In genomic region chr13:59056859-59057258, GRCm38 (mm10) we compare ENCODE assay signal across 12 mouse cellular contexts.
DNase-seq lines count a peak whose midpoint lies in the region.
"Had no signal": no experiment of that assay in that cellular context is flagged by ENCODE, and none has a peak within 500 bp of the region (broad histone marks: within the 10 kb centered on the region; RNA-seq: fewer than 3 reads in every experiment).

No protein-coding gene starts in this region.

- peak; percentile 86 for DNase-seq in kidney, adult 9 months
- DNase-seq in kidney, adult 18-20 months, result no peak
- DNase-seq in cerebellum, adult 18-20 months, result peak; percentile 31 to 38
- DNase-seq in cerebellum, adult 9-11 months, result peak; percentile 63
- peak; percentile 39 for DNase-seq in skeletal muscle tissue, adult 2 months (ENCODE audit: low read depth, low spot score)
- DNase-seq in liver, result no peak
- DNase-seq in spleen, adult 12 weeks (ENCODE audit: low spot score), result no peak
- DNase-seq: kidney, postnatal 14 days; layer of hippocampus, adult 9-11 months; lung, postnatal 10 days; right cerebral cortex, postnatal 25 days; thymus, adult 18-20 months had no signal

Comparison
In these comparisons a context has a peak if more than half of its experiments do, and no peak if none do; other contexts are left out.
1. DNase-seq: peak in kidney, adult 9 months (single experiment), cerebellum, adult 18-20 months (2 of 2), cerebellum, adult 9-11 months (single experiment) and skeletal muscle tissue, adult 2 months (single experiment); none in kidney, adult 18-20 months (single experiment), liver (single experiment) and spleen, adult 12 weeks (single experiment).